Mouse (Mus musculus) liver, postnatal 0 days (tissue): ENCODE measurements around the gene Nup133. TPM values are rescaled to one million over a fixed set of nuclear protein-coding genes. Genes with fewer than 3 reads are reported as not detected.
A peak's percentile ranks its signal among the peaks of the same experiment; 100 is the strongest.

Source experiments
- ATAC-seq: fragments of 200-750 bp; cut with Nextera tagmentation; 2 replicates; pipeline ENCODE4 v1.8.0; 2017; ENCODE audit warnings: mild to moderate bottlenecking, moderate library complexity
- DNase-seq: peaks from one replicate; pipeline ENCODE4 v3.0.0-alpha.2; 2016
- H3K27ac ChIP-seq: fragments of 300-500 bp; sonication (generic); 2 replicates; pipeline ENCODE4 v1.5.1; 2014; ENCODE audit warnings: antibody characterized with exemption, moderate library complexity, mild to moderate bottlenecking, low read depth
- H3K27me3 ChIP-seq: fragments of 300-500 bp; sonication (generic); 2 replicates; pipeline ENCODE4 v1.6.1; 2014; ENCODE audit warnings: low read length, control low read depth, mixed read lengths; ENCODE audit not compliant: insufficient read depth
- H3K36me3 ChIP-seq: fragments of 300-500 bp; sonication (generic); replicated peaks from 2 replicates; pipeline ENCODE4 v1.6.1; 2014; ENCODE audit warnings: mild to moderate bottlenecking, control low read depth, low read length, moderate library complexity, mixed read lengths; ENCODE audit not compliant: insufficient read depth
- H3K4me1 ChIP-seq: fragments of 300-500 bp; sonication (generic); 2 replicates; pipeline ENCODE4 v1.6.1; 2014; ENCODE audit warnings: antibody characterized with exemption, mild to moderate bottlenecking, control low read depth; ENCODE audit not compliant: insufficient read depth
- H3K4me2 ChIP-seq: fragments of 300-500 bp; sonication (generic); 2 replicates; pipeline ENCODE4 v1.6.1; 2014; ENCODE audit warnings: low read depth, mild to moderate bottlenecking, low read length, moderate library complexity, mixed read lengths
- H3K4me3 ChIP-seq: fragments of 300-500 bp; sonication (generic); 2 replicates; pipeline ENCODE4 v1.5.1; 2014; ENCODE audit warnings: low read depth, low read length
- H3K9ac ChIP-seq: fragments of 300-500 bp; sonication (generic); replicated peaks from 2 replicates; pipeline ENCODE4 v1.6.1; 2014; ENCODE audit warnings: mild to moderate bottlenecking, moderate library complexity
- H3K9me3 ChIP-seq: fragments of 300-500 bp; sonication (generic); 2 replicates; pipeline ENCODE4 v1.6.1; 2016; ENCODE audit warnings: mild to moderate bottlenecking, control low read depth, low read length, mixed read lengths
- CTCF ChIP-seq: sonication (generic); IDR thresholded peaks from 2 replicates; pipeline ENCODE4 v1.5.1; 2016; ENCODE audit warnings: antibody characterized with exemption, low read depth
- EP300 ChIP-seq: IDR thresholded peaks from 2 replicates; pipeline ENCODE4 v1.6.1; 2016; ENCODE audit warnings: antibody characterized with exemption, low read depth, mild to moderate bottlenecking
- WGBS: fragments of 180-500 bp; shearing (Covaris S2); extraction: QIAGEN DNeasy Blood & Tissue Kit; methylation state at CpG from one replicate; pipeline ENCODE4 v1.1.7; 2014; ENCODE audit not compliant: insufficient replicate concordance; 5-methylcytosine and 5-hydroxymethylcytosine counted together
- polyA plus RNA-seq: library from polyadenylated mRNA; unstranded; fragments of >200 nt; fragmentation: Nextera tagmentation; extraction: Ambion mirVana; gene quantifications from 2 replicates; pipeline ENCODE4 v1.2.1, GENCODE M21; 2015

Gene Nup133
- polyA plus RNA-seq, 1 experiment from 2014 or later, result 9.1 TPM

GRCm38 (mm10) chr8:123880821-123881350 is 68.2 kb downstream of the Nup133 start:
- no peak for ATAC-seq
- DNase-seq, result no peak
- 34% methylated on average over 4 of the region's 4 CpGs for WGBS
- Histone ChIP-seq H3K4me3 (no peak overlapping the region), H3K9ac (no peak overlapping the region), H3K4me2 (no peak overlapping the region), H3K9me3 (no peaks in the 10 kb centered on the region), H3K27ac (no peak overlapping the region), H3K27me3 (0 out of 2 replicates have a peak, but pooled peaks cover 6% of the 10 kb centered on the region), H3K36me3 (no peaks in the 10 kb centered on the region), H3K4me1 (no peaks in the 10 kb centered on the region)
- TF ChIP-seq CTCF (0 out of 2 replicates have a peak, but pooled peaks have one; percentile 11), EP300 (no peak)

- H3K4me3 ChIP-seq, result no peak overlapping the region
- 41% methylated on average over 10 of the region's 10 CpGs for WGBS
- DNase-seq (no peak), ATAC-seq (no peak)
- TF ChIP-seq CTCF (no peak), EP300 (no peak)
- H3K27ac ChIP-seq, result no peak overlapping the region
- H3K9ac ChIP-seq, result no peak overlapping the region
- 0 out of 2 replicates have a peak, but pooled peaks cover 2% of the 10 kb centered on the region for H3K27me3 ChIP-seq
- no peaks in the 10 kb centered on the region for H3K9me3 ChIP-seq
- H3K36me3 ChIP-seq, result no peaks in the 10 kb centered on the region
- H3K4me1 ChIP-seq, result no peaks in the 10 kb centered on the region
- no peak overlapping the region for H3K4me2 ChIP-seq
These were observed 68.8 kb downstream of the Nup133 start for GRCm38 (mm10) chr8:123880271-123880670.

GRCm38 (mm10) chr8:123877865-123878264 is 71.2 kb downstream of the Nup133 start:
- no peaks in the 10 kb centered on the region for H3K9me3 ChIP-seq
- H3K4me2 ChIP-seq, result no peak overlapping the region
- no peak overlapping the region for H3K27ac ChIP-seq
- H3K36me3 ChIP-seq, result no peaks in the 10 kb centered on the region
- ATAC-seq, result no peak
- no peak for DNase-seq
- no peak overlapping the region for H3K4me3 ChIP-seq
- no peaks in the 10 kb centered on the region for H3K27me3 ChIP-seq
- TF ChIP-seq CTCF (no peak), EP300 (no peak)
- no peaks in the 10 kb centered on the region for H3K4me1 ChIP-seq
- WGBS, result 55% methylated on average over 2 of the region's 2 CpGs
- H3K9ac ChIP-seq, result no peak overlapping the region

GRCm38 (mm10) chr8:123874324-123874723 is 74.7 kb downstream of the Nup133 start:
- Histone ChIP-seq H3K36me3 (no peaks in the 10 kb centered on the region), H3K4me2 (no peak overlapping the region), H3K9me3 (no peaks in the 10 kb centered on the region), H3K4me1 (no peaks in the 10 kb centered on the region), H3K4me3 (no peak overlapping the region), H3K27ac (no peak overlapping the region), H3K27me3 (no peaks in the 10 kb centered on the region), H3K9ac (no peak overlapping the region)
- ATAC-seq, result no peak
- 81% methylated on average over 11 of the region's 11 CpGs for WGBS
- no peak for DNase-seq
- TF ChIP-seq EP300 (no peak), CTCF (no peak)

GRCm38 (mm10) chr8:123873364-123873763 is 75.7 kb downstream of the Nup133 start:
- Histone ChIP-seq H3K27me3 (no peaks in the 10 kb centered on the region), H3K27ac (no peak overlapping the region), H3K4me2 (no peak overlapping the region), H3K36me3 (no peaks in the 10 kb centered on the region), H3K9ac (no peak overlapping the region), H3K9me3 (no peaks in the 10 kb centered on the region), H3K4me3 (no peak overlapping the region), H3K4me1 (no peaks in the 10 kb centered on the region)
- ATAC-seq (no peak), DNase-seq (no peak)
- WGBS, result 73% methylated on average over 6 of the region's 6 CpGs
- TF ChIP-seq EP300 (no peak), CTCF (no peak)

- no peaks in the 10 kb centered on the region for H3K9me3 ChIP-seq
- ATAC-seq (no peak), DNase-seq (no peak)
- no peak overlapping the region for H3K4me2 ChIP-seq
- H3K4me3 ChIP-seq, result no peak overlapping the region
- no peak for TF ChIP-seq EP300
- no peak for TF ChIP-seq CTCF
- H3K27me3 ChIP-seq, result no peaks in the 10 kb centered on the region
- no peak overlapping the region for H3K9ac ChIP-seq
- WGBS, result 71% methylated on average over 9 of the region's 9 CpGs
- H3K4me1 ChIP-seq, result no peaks in the 10 kb centered on the region
- H3K27ac ChIP-seq, result no peak overlapping the region
- no peaks in the 10 kb centered on the region for H3K36me3 ChIP-seq
These were observed 77.0 kb downstream of the Nup133 start for GRCm38 (mm10) chr8:123872048-123872447.

GRCm38 (mm10) chr8:123866971-123867370 is 82.1 kb downstream of the Nup133 start:
- H3K9ac ChIP-seq, result no peak overlapping the region
- no peaks in the 10 kb centered on the region for H3K4me1 ChIP-seq
- no peak overlapping the region for H3K4me2 ChIP-seq
- no peak for TF ChIP-seq CTCF
- no peak for TF ChIP-seq EP300
- 49% methylated on average over 5 of the region's 5 CpGs for whole genome bisulfite sequencing
- H3K4me3 ChIP-seq, result no peak overlapping the region
- H3K9me3 ChIP-seq, result no peaks in the 10 kb centered on the region
- peaks cover 6% of the 10 kb centered on the region; the same call in 1 of the 2 replicates for H3K27me3 ChIP-seq
- H3K36me3 ChIP-seq, result no peaks in the 10 kb centered on the region
- no peak for DNase-seq
- no peak for ATAC-seq
- no peak overlapping the region for H3K27ac ChIP-seq
